Mouse (Mus musculus) forebrain, embryonic 15.5 days (tissue): ENCODE data around the gene Etfbkmt. TPM values are rescaled to one million over a fixed set of nuclear protein-coding genes. Genes with fewer than 3 reads are reported as not detected.
A peak's percentile ranks its signal among the peaks of the same experiment; 100 is the strongest.
"Not testable (repeated sequence)": the region's sequence is repeated elsewhere in the genome, so short reads cannot be mapped to it uniquely, and the experiment has no call there.

ENCODE experiments used
- ATAC-seq: fragments of 200-750 bp; cut with Nextera tagmentation; replicated peaks from 2 replicates; pipeline ENCODE4 v1.8.0; 2017; ENCODE audit warnings: mild to moderate bottlenecking, moderate TSS enrichment, moderate library complexity
- H3K27ac ChIP-seq: fragments of 300-500 bp; sonication (generic); replicated peaks from 2 replicates; pipeline ENCODE4 v1.5.1; 2015; ENCODE audit warnings: mild to moderate bottlenecking, inconsistent platforms
- H3K27me3 ChIP-seq: fragments of 300-500 bp; sonication (generic); 2 replicates; pipeline ENCODE4 v1.6.1; 2015; ENCODE audit warnings: inconsistent platforms
- H3K36me3 ChIP-seq: fragments of 300-500 bp; sonication (generic); 2 replicates; pipeline ENCODE4 v1.6.1; 2015; ENCODE audit warnings: mild to moderate bottlenecking, inconsistent platforms
- H3K4me1 ChIP-seq: fragments of 300-500 bp; sonication (generic); 2 replicates; pipeline ENCODE4 v1.6.1; 2015; ENCODE audit warnings: inconsistent platforms
- H3K4me2 ChIP-seq: fragments of 300-500 bp; sonication (generic); replicated peaks from 2 replicates; pipeline ENCODE4 v1.6.1; 2015; ENCODE audit warnings: mild to moderate bottlenecking, inconsistent platforms
- H3K4me3 ChIP-seq: fragments of 300-500 bp; sonication (generic); 2 replicates; pipeline ENCODE4 v1.5.1; 2015; ENCODE audit warnings: mild to moderate bottlenecking, inconsistent platforms
- H3K9ac ChIP-seq: fragments of 300-500 bp; sonication (generic); replicated peaks from 2 replicates; pipeline ENCODE4 v1.6.1; 2015; ENCODE audit warnings: mild to moderate bottlenecking, inconsistent platforms
- H3K9me3 ChIP-seq: fragments of 300-500 bp; sonication (generic); 2 replicates; pipeline ENCODE4 v1.6.1; 2016; ENCODE audit warnings: inconsistent platforms
- WGBS: fragments of 180-500 bp; shearing (Covaris S2); methylation state at CpG from one replicate; pipeline ENCODE4 v1.1.7; 2015; ENCODE audit warnings: mixed read lengths; 5-methylcytosine and 5-hydroxymethylcytosine counted together
- polyA plus RNA-seq: library from polyadenylated mRNA; unstranded; fragments of >200 nt; fragmentation: Nextera tagmentation; extraction: Ambion mirVana; gene quantifications from 2 replicates; pipeline ENCODE4 v1.2.1, GENCODE M21; 2015

The Etfbkmt gene
- polyA plus RNA-seq, 1 experiment from 2014 or later, result 7.5 TPM

- ATAC-seq, result no peak
- no peak overlapping the region for H3K4me2 ChIP-seq
Observed at GRCm38 (mm10) chr6:149107615-149108014, 32.0 kb upstream of the Etfbkmt start.

GRCm38 (mm10) chr6:149108909-149109308 lies 30.7 kb upstream of the Etfbkmt start:
- no peaks in the 10 kb centered on the region for H3K36me3 ChIP-seq
- WGBS, result 82% methylated on average over 2 of the region's 2 CpGs
- H3K4me2 ChIP-seq, result no peak overlapping the region
- H3K27ac ChIP-seq, result no peak overlapping the region
- H3K4me1 ChIP-seq, result no peaks in the 10 kb centered on the region
- ATAC-seq, result no peak
- no peak overlapping the region for H3K4me3 ChIP-seq
- H3K27me3 ChIP-seq, result no peaks in the 10 kb centered on the region
- H3K9me3 ChIP-seq, result no peaks in the 10 kb centered on the region
- H3K9ac ChIP-seq, result no peak overlapping the region

More at GRCm38 (mm10) chr6:149107615-149108014, 32.0 kb upstream of the Etfbkmt start:
- no peak overlapping the region for H3K9ac ChIP-seq
- no peak overlapping the region for H3K4me3 ChIP-seq
- no peak overlapping the region for H3K27ac ChIP-seq
- no peaks in the 10 kb centered on the region for H3K9me3 ChIP-seq
- H3K4me1 ChIP-seq, result no peaks in the 10 kb centered on the region
- H3K27me3 ChIP-seq, result no peaks in the 10 kb centered on the region
- no peaks in the 10 kb centered on the region for H3K36me3 ChIP-seq
- 76% methylated on average over 3 of the region's 3 CpGs for WGBS

- no peak overlapping the region for H3K9ac ChIP-seq
- H3K4me1 ChIP-seq, result peaks cover 2% of the 10 kb centered on the region; the same call in 1 of the 2 replicates
- no peak overlapping the region for H3K4me3 ChIP-seq
- H3K9me3 ChIP-seq, result no peaks in the 10 kb centered on the region
- no peak for ATAC-seq
- no peak overlapping the region for H3K27ac ChIP-seq
- no peak overlapping the region for H3K4me2 ChIP-seq
- H3K36me3 ChIP-seq, result no peaks in the 10 kb centered on the region
- no peaks in the 10 kb centered on the region for H3K27me3 ChIP-seq
Observed at GRCm38 (mm10) chr6:149116992-149117391, 22.7 kb upstream of the Etfbkmt start.

GRCm38 (mm10) chr6:149118935-149119334 lies 20.7 kb upstream of the Etfbkmt start:
- H3K9me3 ChIP-seq, result no peaks in the 10 kb centered on the region
- H3K9ac ChIP-seq, result no peak overlapping the region
- H3K4me2 ChIP-seq, result no peak overlapping the region
- H3K27ac ChIP-seq, result no peak overlapping the region
- no peaks in the 10 kb centered on the region for H3K27me3 ChIP-seq
- peaks cover 2% of the 10 kb centered on the region; the same call in 1 of the 2 replicates for H3K4me1 ChIP-seq
- 82% methylated on average over 2 of the region's 2 CpGs for WGBS
- no peak overlapping the region for H3K4me3 ChIP-seq
- H3K36me3 ChIP-seq, result no peaks in the 10 kb centered on the region
- no peak for ATAC-seq

DNA sequence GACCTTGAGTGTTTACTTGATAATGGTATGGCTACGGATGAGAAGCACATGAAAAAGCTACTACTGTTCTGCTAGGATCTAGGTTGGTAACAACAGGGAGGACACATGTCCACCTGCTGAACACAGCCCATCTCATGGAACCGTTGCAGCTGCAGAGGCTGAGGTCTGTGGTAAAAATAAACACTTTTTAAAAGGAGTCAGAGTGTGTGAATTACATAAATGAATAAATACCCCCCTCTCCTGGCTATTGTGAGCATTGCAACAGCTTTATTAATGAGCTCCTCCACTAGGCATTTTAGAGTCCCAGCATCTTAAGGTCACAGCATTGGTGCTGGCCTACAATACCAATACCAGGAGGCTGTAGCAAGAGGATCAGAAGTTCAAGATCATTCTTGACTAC lies 19.8 kb upstream of the Etfbkmt start:
- Histone ChIP-seq H3K9me3 (no peaks in the 10 kb centered on the region), H3K4me1 (peaks cover 2% of the 10 kb centered on the region; the same call in 1 of the 2 replicates), H3K4me3 (no peak overlapping the region), H3K27ac (no peak overlapping the region), H3K4me2 (no peak overlapping the region), H3K9ac (no peak overlapping the region), H3K36me3 (no peaks in the 10 kb centered on the region), H3K27me3 (no peaks in the 10 kb centered on the region)
- ATAC-seq, result peak; percentile 69; the same call in 1 of the 2 replicates
- 38% methylated on average over 2 of the region's 2 CpGs for WGBS

GRCm38 (mm10) chr6:149123042-149123441 lies 16.6 kb upstream of the Etfbkmt start:
- H3K4me1 ChIP-seq, result peaks cover 2% of the 10 kb centered on the region; the same call in 1 of the 2 replicates
- H3K4me3 ChIP-seq, result no peak overlapping the region
- H3K36me3 ChIP-seq, result no peaks in the 10 kb centered on the region
- H3K4me2 ChIP-seq, result no peak overlapping the region
- WGBS, result 88% methylated on average over 3 of the region's 3 CpGs
- ATAC-seq, result no peak
- no peaks in the 10 kb centered on the region for H3K27me3 ChIP-seq
- no peak overlapping the region for H3K27ac ChIP-seq
- no peaks in the 10 kb centered on the region for H3K9me3 ChIP-seq
- no peak overlapping the region for H3K9ac ChIP-seq

GRCm38 (mm10) chr6:149126675-149127074 lies 13.0 kb upstream of the Etfbkmt start:
- 71% methylated on average over 4 of the region's 4 CpGs for WGBS
- Histone ChIP-seq H3K4me1 (no peaks in the 10 kb centered on the region), H3K27ac (no peak overlapping the region), H3K4me2 (no peak overlapping the region), H3K27me3 (no peaks in the 10 kb centered on the region), H3K36me3 (no peaks in the 10 kb centered on the region), H3K9ac (no peak overlapping the region), H3K9me3 (no peaks in the 10 kb centered on the region), H3K4me3 (no peak overlapping the region)
- no peak for ATAC-seq

- not testable (repeated sequence) for ATAC-seq, H3K4me2 ChIP-seq, H3K27ac ChIP-seq, H3K4me3 ChIP-seq, H3K4me1 ChIP-seq, H3K27me3 ChIP-seq, H3K9ac ChIP-seq, H3K36me3 ChIP-seq, H3K9me3 ChIP-seq
- 81% methylated on average over 8 of the region's 8 CpGs for WGBS
Observed at GRCm38 (mm10) chr6:149129870-149130269, 9.8 kb upstream of the Etfbkmt start, which contains the start of gene Gm10203. TSS of gene Gm10203 (plus strand) at chr6:149130170.

DNA sequence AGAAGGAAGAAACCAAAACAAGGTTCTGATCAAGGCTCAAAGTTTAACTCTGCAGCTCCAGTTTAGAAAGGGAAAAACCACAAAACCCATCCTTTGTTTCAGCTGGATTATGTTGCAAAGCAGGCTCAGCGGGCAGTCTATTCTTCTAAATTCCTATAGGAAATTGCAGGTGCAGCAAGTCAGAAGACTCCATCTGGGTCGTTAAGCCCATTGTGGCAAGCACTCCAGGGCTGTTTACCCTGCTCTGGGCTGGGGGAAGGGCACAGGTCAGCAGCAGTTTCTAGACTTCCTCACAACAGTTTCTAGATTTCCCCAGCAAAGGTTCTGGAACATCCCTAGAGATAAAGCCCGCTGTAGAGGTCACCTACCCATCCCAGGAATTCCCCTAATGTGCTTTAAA lies 8.5 kb upstream of the Etfbkmt start:
- H3K4me3 ChIP-seq, result no peak overlapping the region
- ATAC-seq, result no peak
- H3K4me1 ChIP-seq, result no peaks in the 10 kb centered on the region
- H3K9me3 ChIP-seq, result no peaks in the 10 kb centered on the region
- WGBS, result 4% methylated on average over 3 of the region's 3 CpGs
- no peaks in the 10 kb centered on the region for H3K27me3 ChIP-seq
- H3K36me3 ChIP-seq, result no peaks in the 10 kb centered on the region
- no peak overlapping the region for H3K27ac ChIP-seq
- H3K9ac ChIP-seq, result no peak overlapping the region
- no peak overlapping the region for H3K4me2 ChIP-seq

DNA sequence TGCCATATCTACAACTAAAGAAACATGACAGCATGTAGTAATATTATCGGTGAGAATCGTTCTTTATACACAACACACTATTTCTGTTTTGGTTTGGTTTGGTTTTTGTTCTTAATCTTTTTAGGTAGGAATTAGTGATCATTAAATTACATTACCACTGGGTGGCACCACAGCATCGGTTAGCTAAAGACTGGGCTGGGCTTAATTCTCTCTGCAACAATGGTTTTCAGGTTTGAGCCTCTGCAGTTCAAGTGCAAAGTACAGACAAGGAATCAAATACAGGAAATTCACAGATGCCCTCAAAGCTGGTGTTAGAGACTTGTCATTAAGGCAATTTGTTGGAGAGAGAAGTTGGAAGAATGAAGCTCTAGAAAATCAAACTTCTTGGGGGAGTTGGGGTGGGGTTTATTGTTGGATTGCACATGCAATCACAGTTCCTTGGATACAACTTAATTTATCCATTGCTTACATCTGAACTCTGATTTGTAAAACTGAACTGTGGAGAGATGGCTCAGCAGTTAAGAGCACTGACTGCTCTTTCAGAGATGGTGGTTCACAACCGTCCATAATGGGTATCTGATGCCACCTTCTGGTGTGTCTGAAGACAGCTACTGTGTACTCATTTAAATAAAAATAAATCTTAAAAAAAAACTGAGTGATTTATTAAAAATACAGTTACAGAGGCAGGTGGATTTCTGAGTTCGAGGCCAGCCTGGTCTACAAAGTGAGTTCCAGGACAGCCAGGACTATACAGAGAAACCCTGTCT lies 7.2 kb upstream of the Etfbkmt start:
- no peak overlapping the region for H3K4me2 ChIP-seq
- ATAC-seq, result peak; percentile 57; the same call in 1 of the 2 replicates
- H3K9ac ChIP-seq, result no peak overlapping the region
- H3K36me3 ChIP-seq, result no peaks in the 10 kb centered on the region
- no peaks in the 10 kb centered on the region for H3K4me1 ChIP-seq
- H3K27ac ChIP-seq, result no peak overlapping the region
- H3K4me3 ChIP-seq, result no peak overlapping the region
- WGBS, result 26% methylated on average over 5 of the region's 5 CpGs
- H3K27me3 ChIP-seq, result no peaks in the 10 kb centered on the region
- H3K9me3 ChIP-seq, result no peaks in the 10 kb centered on the region

DNA sequence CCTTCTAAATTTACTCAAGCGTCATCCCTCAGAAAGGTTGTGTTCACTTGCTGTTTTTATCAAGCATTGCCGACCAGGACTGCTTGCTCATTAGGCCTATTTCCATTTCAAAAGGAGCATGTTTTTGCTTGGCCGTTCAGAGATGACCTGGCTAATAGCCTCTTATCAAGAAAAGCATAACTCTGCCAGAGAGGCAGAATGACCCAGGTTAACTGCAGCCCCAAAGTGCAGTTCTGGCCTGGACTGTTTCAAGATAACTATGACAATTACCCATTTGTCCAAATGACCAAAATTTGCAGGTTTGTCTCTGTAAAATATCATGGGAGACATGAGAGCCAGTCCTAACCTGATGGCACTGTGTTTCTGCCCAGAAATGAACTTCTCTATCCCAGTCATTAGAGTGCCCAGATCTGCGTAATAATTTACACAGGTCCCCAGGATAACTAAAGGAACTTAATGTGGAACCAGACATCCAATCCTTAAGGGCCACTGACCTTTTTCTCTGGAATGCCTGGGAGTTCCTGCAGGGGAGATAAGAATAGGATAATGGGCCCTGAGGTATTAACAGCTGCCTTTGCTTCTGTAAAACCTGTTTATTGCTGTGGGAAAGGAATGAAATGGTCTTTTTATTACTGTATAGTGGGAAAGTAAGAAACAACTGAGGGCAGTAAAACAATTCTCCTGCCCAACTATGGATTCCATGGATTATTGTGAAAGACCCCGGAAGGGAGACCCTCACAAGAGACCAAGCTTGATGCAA lies 5.1 kb upstream of the Etfbkmt start:
- Histone ChIP-seq H3K4me1 (no peaks in the 10 kb centered on the region), H3K36me3 (no peaks in the 10 kb centered on the region), H3K27ac (no peak overlapping the region), H3K9me3 (no peaks in the 10 kb centered on the region), H3K9ac (no peak overlapping the region), H3K27me3 (no peaks in the 10 kb centered on the region), H3K4me3 (no peak overlapping the region), H3K4me2 (no peak overlapping the region)
- ATAC-seq, result no peak
- WGBS, result 12% methylated on average over 5 of the region's 5 CpGs

- Histone ChIP-seq H3K4me1 (no peaks in the 10 kb centered on the region), H3K27me3 (no peaks in the 10 kb centered on the region), H3K36me3 (no peaks in the 10 kb centered on the region), H3K4me2 (no peak overlapping the region), H3K27ac (no peak overlapping the region), H3K4me3 (no peak overlapping the region), H3K9ac (no peak overlapping the region), H3K9me3 (no peaks in the 10 kb centered on the region)
- no peak for ATAC-seq
- 80% methylated on average over 6 of the region's 6 CpGs for WGBS
Observed at GRCm38 (mm10) chr6:149135631-149136030, 4.0 kb upstream of the Etfbkmt start.
